Mouse (Mus musculus): ENCODE data around the gene Rgl2. TPM values are rescaled to one million over a fixed set of nuclear protein-coding genes. Genes with fewer than 3 reads are reported as not detected.
A peak's percentile ranks its signal among the peaks of the same experiment; 100 is the strongest.
"Not testable (repeated sequence)": the region's sequence is repeated elsewhere in the genome, so short reads cannot be mapped to it uniquely, and the experiment has no call there.

Rgl2 gene
- polyA plus RNA-seq, 1 experiment from 2014 or later: 48.0 TPM

GRCm38 (mm10) chr17:33902491-33902890 is 26.9 kb upstream of the Rgl2 start:
- H3K9ac ChIP-seq (ENCODE audit: low read length): no peak overlapping the region
- no peaks in the 10 kb centered on the region for H3K4me1 ChIP-seq (replicated peaks; ENCODE audit: control insufficient read depth, insufficient read depth, low read length)
- H3K27ac ChIP-seq (ENCODE audit: low read depth, low read length): no peak overlapping the region
- H3K4me2 ChIP-seq (ENCODE audit: low read depth, low read length, severe bottlenecking): no peak overlapping the region
- WGBS: 90% methylated on average over 7 of the region's 7 CpGs
- H3K9me3 ChIP-seq (ENCODE audit: control insufficient read depth, low read length): no peaks in the 10 kb centered on the region
- DNase-seq (ENCODE audit: low spot score): no peak
- H3K4me3 ChIP-seq (ENCODE audit: low read depth, low read length): no peak overlapping the region
- no peak for ATAC-seq (replicated peaks; ENCODE audit: low FRiP score)
- H3K27me3 ChIP-seq (ENCODE audit: control insufficient read depth, insufficient read depth, low read length): no peaks in the 10 kb centered on the region
- no peaks in the 10 kb centered on the region for H3K36me3 ChIP-seq (ENCODE audit: control insufficient read depth, insufficient read depth, low read length)

DNA sequence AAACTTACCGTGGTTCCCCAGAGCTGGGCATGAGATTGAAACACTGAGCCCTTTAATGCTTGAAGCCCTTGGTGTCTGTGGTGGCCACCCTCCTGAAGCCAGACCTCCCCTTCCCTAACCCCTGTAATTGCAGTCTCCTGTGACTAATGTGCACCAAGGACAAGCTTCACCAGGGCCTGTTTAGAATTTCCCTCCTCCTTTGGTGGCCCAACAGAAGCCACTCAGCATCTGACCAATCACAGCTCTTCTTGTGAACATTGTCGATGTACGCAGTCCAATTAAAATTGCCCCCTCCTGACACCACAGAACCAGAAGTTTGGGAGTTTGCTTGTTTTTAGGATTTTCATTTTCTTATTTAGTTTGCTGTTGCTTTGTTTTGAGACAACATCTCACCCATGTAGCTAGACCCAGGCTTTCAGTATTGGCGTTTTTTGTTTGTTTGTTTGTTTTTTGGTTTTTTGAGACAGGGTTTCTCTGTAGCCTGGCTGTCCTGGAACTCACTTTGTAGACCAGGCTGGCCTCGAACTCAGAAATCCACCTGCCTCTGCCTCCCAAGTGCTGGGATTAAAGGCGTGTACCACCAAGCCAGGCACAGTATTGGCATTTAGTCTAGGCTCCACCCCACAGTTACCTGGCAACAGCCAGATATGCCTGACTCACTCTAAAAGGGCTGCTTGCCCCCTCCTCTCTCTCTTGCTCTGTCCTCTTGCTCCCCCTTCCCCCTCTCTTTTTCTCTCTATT is 25.3 kb upstream of the Rgl2 start:
- H3K4me2 ChIP-seq (ENCODE audit: low read depth, low read length, severe bottlenecking); H3K9ac ChIP-seq (ENCODE audit: low read length); H3K4me3 ChIP-seq (ENCODE audit: low read depth, low read length); ATAC-seq (replicated peaks; ENCODE audit: low FRiP score); H3K36me3 ChIP-seq (ENCODE audit: control insufficient read depth, insufficient read depth, low read length); H3K27ac ChIP-seq (ENCODE audit: low read depth, low read length); H3K27me3 ChIP-seq (ENCODE audit: control insufficient read depth, insufficient read depth, low read length); H3K9me3 ChIP-seq (ENCODE audit: control insufficient read depth, low read length); DNase-seq (ENCODE audit: low spot score); H3K4me1 ChIP-seq (replicated peaks; ENCODE audit: control insufficient read depth, insufficient read depth, low read length): not testable (repeated sequence)
- 79% methylated on average over 6 of the region's 6 CpGs for WGBS

- H3K4me2 ChIP-seq (ENCODE audit: low read depth, low read length, severe bottlenecking); H3K9ac ChIP-seq (ENCODE audit: low read length); H3K4me1 ChIP-seq (replicated peaks; ENCODE audit: control insufficient read depth, insufficient read depth, low read length); DNase-seq (ENCODE audit: low spot score); H3K9me3 ChIP-seq (ENCODE audit: control insufficient read depth, low read length); H3K36me3 ChIP-seq (ENCODE audit: control insufficient read depth, insufficient read depth, low read length); ATAC-seq (replicated peaks; ENCODE audit: low FRiP score); H3K4me3 ChIP-seq (ENCODE audit: low read depth, low read length); H3K27me3 ChIP-seq (ENCODE audit: control insufficient read depth, insufficient read depth, low read length); H3K27ac ChIP-seq (ENCODE audit: low read depth, low read length): not testable (repeated sequence)
- 38% methylated on average over 3 of the region's 4 CpGs for WGBS
Measured at GRCm38 (mm10) chr17:33904835-33905234, 24.5 kb upstream of the Rgl2 start, which contains the start of gene Platr17. TSS of gene Platr17 (plus strand) at chr17:33905135.

- peak overlapping the region; percentile 86 for H3K4me3 ChIP-seq (ENCODE audit: low read depth, low read length)
- H3K9me3 ChIP-seq (ENCODE audit: control insufficient read depth, low read length): no peaks in the 10 kb centered on the region
- H3K36me3 ChIP-seq (ENCODE audit: control insufficient read depth, insufficient read depth, low read length): peaks cover 9% of the 10 kb centered on the region
- peak overlapping the region; percentile 98 for H3K4me2 ChIP-seq (ENCODE audit: low read depth, low read length, severe bottlenecking)
- ATAC-seq (replicated peaks; ENCODE audit: low FRiP score) (no peak; the same call in 1 of the 2 replicates), DNase-seq (ENCODE audit: low spot score) (peak; percentile 75)
- H3K4me1 ChIP-seq (replicated peaks; ENCODE audit: control insufficient read depth, insufficient read depth, low read length): peaks cover 8% of the 10 kb centered on the region
- H3K27ac ChIP-seq (ENCODE audit: low read depth, low read length): peak overlapping the region; percentile 79
- under 1% methylated on average over 38 of the region's 44 CpGs for WGBS
- no peaks in the 10 kb centered on the region for H3K27me3 ChIP-seq (ENCODE audit: control insufficient read depth, insufficient read depth, low read length)
- H3K9ac ChIP-seq (ENCODE audit: low read length): peak overlapping the region; percentile 73
Measured at GRCm38 (mm10) chr17:33908331-33909076, 20.8 kb upstream of the Rgl2 start.

DNA sequence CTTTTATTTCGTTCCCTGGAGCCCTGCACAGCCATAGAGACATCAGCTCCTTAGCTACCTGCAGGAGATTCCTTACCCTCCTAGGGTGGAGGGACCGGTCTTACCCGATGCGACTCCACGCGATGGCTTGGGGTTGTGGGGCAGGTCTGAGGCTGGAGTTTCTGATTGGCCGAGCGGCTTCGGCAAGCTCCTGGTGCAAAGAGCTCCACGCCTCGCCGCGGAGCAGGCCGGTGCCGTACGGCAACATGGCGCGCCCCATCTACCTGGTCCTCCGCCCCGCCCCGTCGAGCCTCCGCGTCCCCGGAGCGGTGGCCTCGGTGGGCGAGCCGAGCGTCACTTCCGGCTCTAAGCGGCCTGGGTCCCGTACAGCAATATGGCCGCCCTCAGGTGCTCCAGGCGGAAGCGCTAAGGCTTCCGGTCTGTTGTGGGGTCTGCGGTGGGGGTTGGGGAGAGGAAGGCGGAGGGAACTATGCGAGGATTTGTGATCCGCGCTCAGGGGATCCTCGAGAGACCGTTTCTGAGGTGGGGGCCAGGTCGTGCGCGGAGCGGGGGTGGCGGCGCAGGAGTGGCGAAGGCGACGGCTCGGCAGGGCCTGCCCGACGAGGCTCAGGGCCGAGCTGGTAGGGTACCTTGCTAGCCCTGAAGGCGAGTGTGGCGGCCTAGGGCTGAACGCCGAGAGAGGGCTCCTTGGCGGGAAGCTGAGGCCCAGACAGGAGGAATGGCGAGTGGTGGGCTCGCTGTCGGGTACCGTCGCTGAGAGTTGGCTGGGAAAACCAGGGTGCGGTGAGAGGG is 20.1 kb upstream of the Rgl2 start, which contains the start of gene Daxx:
Daxx (plus strand) TSS at position 338 of the 792 bp plus-strand sequence.
- WGBS: under 1% methylated on average over 68 of the region's 68 CpGs
- DNase-seq (ENCODE audit: low spot score): peak; percentile 99
- H3K9me3 ChIP-seq (ENCODE audit: control insufficient read depth, low read length): no peaks in the 10 kb centered on the region
- H3K9ac ChIP-seq (ENCODE audit: low read length): peak within 1 kb of the TSS; percentile 87
- H3K4me3 ChIP-seq (ENCODE audit: low read depth, low read length): peak within 1 kb of the TSS; percentile 86
- peak; percentile 97 for ATAC-seq (replicated peaks; ENCODE audit: low FRiP score)
- H3K27me3 ChIP-seq (ENCODE audit: control insufficient read depth, insufficient read depth, low read length): no peaks in the 10 kb centered on the region
- peak within 1 kb of the TSS; percentile 98 for H3K4me2 ChIP-seq (ENCODE audit: low read depth, low read length, severe bottlenecking)
- H3K36me3 ChIP-seq (ENCODE audit: control insufficient read depth, insufficient read depth, low read length): peaks cover 14% of the 10 kb centered on the region
- H3K4me1 ChIP-seq (replicated peaks; ENCODE audit: control insufficient read depth, insufficient read depth, low read length): peaks cover 8% of the 10 kb centered on the region
- H3K27ac ChIP-seq (ENCODE audit: low read depth, low read length): peak within 1 kb of the TSS; percentile 79

DNA sequence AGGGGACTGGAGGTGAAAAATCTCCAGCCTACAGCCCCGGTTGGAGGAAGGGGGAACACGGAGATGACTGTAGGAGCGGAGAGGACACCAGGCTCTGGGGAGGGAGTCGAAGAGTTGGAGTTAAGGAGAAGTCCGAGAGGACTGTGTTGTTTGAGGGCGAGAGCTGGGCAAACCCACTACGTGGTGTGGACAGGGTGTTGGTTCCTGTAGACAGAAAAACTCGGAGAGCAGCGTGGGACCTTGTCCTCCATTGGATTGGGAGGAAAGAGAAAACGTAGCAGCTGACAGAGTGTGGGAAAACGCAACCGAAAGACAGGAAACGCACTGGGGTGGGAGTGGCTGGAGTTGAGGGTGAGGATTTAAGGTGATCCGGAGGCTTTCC is 19.5 kb upstream of the Rgl2 start:
- Histone ChIP-seq H3K27ac (ENCODE audit: low read depth, low read length) (peak overlapping the region; percentile 64; the same call in 1 of the 2 replicates), H3K27me3 (ENCODE audit: control insufficient read depth, insufficient read depth, low read length) (no peaks in the 10 kb centered on the region), H3K4me1 (replicated peaks; ENCODE audit: control insufficient read depth, insufficient read depth, low read length) (peaks cover 8% of the 10 kb centered on the region), H3K36me3 (ENCODE audit: control insufficient read depth, insufficient read depth, low read length) (peaks cover 14% of the 10 kb centered on the region), H3K4me3 (ENCODE audit: low read depth, low read length) (peak overlapping the region; percentile 86), H3K9ac (ENCODE audit: low read length) (peak overlapping the region; percentile 87), H3K9me3 (ENCODE audit: control insufficient read depth, low read length) (no peaks in the 10 kb centered on the region), H3K4me2 (ENCODE audit: low read depth, low read length, severe bottlenecking) (peak overlapping the region; percentile 98)
- 0 out of 2 replicates have a peak, but pooled peaks have one; percentile 4 for ATAC-seq (replicated peaks; ENCODE audit: low FRiP score)
- DNase-seq (ENCODE audit: low spot score): no peak
- WGBS: 2% methylated on average over 14 of the region's 14 CpGs

- H3K36me3 ChIP-seq (ENCODE audit: control insufficient read depth, insufficient read depth, low read length): peaks cover 14% of the 10 kb centered on the region
Measured at GRCm38 (mm10) chr17:33910346-33911051, 18.8 kb upstream of the Rgl2 start.

More at GRCm38 (mm10) chr17:33910346-33911051, 18.8 kb upstream of the Rgl2 start:
- Histone ChIP-seq H3K9me3 (ENCODE audit: control insufficient read depth, low read length) (no peaks in the 10 kb centered on the region), H3K27ac (ENCODE audit: low read depth, low read length) (no peak overlapping the region), H3K27me3 (ENCODE audit: control insufficient read depth, insufficient read depth, low read length) (no peaks in the 10 kb centered on the region), H3K4me2 (ENCODE audit: low read depth, low read length, severe bottlenecking) (peak overlapping the region; percentile 98), H3K4me1 (replicated peaks; ENCODE audit: control insufficient read depth, insufficient read depth, low read length) (peaks cover 10% of the 10 kb centered on the region), H3K9ac (ENCODE audit: low read length) (peak overlapping the region; percentile 87), H3K4me3 (ENCODE audit: low read depth, low read length) (peak overlapping the region; percentile 86)
- DNase-seq (ENCODE audit: low spot score): no peak
- 56% methylated on average over 11 of the region's 11 CpGs for WGBS
- ATAC-seq (replicated peaks; ENCODE audit: low FRiP score): no peak
